Mouse (Mus musculus) Muller cell, postnatal 12 days (primary cell): Measurements from ENCODE around the gene Dusp28.

Experiments
- DNase-seq: peaks from one replicate; pipeline ENCODE4 v3.0.0-alpha.2; 2015; ENCODE audit errors: inconsistent ontology term

Gene Dusp28

DNA sequence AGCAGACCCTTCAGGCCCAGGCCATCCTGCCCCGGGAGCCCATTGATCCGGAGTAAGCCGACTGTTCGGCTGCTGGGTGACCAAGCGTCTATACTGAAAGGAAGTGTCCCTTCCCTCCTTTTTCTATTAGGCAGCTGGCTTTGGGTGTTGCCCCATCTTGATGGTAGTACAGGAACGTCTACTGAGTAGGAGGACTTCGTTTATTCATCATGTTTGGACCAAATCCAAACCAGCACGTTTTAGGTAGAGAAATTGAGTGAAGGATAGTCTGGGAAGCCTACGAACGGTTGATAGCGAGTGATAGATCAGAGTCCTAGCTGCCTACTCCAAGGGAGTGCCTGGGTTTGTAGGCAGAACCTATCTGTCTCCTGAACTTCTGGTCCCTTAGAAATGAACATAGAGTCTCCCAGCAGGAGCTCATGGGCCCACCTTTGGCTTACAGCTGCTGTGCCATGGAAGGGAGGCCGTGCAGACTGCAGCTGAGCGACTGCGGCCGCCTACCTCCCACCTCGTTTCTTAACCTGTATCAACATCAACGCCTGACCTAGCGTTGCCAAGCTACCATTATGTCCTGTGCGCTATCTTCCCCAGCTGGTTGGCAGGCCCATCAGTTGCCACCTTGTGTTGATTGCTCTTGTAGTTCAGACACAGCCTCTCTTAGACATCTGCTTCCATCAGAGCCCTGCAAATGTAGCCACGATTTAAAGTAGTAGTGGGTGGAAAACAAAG, 1.0 kb downstream of the Dusp28 start:
- no peak for DNase-seq

DNA sequence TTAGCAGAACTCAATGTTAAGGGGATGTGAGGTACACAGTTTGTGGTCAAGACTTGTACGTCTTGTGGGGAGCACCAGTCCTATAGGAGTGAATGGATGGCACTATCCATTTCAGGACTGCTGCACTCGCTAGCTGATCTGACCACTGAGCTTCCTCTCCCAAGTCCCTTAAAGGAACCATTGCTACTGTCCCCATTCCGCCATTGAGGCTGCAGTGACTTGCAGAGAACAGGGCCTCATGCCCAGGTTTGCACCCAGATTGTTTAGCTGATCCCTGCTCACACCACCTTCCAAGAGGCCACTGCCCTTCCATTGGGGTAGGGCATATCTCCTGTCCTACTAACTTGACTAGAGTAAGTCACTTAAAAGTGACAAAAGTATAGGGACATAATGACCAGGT, 1.9 kb downstream of the Dusp28 start:
- DNase-seq, result no peak

DNA sequence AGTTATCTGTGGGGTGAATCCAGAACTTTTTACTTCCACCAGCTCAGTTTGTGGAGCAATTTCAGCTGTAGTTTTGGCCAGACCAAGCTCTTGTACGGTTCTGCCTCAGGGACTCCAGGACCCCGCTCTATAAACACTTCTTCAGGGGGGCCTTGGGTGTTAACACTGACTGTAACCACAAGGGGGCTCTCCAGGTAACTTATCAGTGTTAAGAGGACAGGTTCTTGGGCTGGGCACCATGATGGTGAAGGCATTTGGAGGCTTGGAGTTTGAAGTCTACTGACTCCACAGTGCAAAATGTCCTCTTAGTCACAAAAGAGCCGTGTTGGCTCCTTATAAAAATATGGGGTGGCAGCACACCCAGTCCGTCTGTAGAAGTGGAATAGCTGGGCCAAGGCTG, 2.3 kb downstream of the Dusp28 start:
- no peak for DNase-seq

DNA sequence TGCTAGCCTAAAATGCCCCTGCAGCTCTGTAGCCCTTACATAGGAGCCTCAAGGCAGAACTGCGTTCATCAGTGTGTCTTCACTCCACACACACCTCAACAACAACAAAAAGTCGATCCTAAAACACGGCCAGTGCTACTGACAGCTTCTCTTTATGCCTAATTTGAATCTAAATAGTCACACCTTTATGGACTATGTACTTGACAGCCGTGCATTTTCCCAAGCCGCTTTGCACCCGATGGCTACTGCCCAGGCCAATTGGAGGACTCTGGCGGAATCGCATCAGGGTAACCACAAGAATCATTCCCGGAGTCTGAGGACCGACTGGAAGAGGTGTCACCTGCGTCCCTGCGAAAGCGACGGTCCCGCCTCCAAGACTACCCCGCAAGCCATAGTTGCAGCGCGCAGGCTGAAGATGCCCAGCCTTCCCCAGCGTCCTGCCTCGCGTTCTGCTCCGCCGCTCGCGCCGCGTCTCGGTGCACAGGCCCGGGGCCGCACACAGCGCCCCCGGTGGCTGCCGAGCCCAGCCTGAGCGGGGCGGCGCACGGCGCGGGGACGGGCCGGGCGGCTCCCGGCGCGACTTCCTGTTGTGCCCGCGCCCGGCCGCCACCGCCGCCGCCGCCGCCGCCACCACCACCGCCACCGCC, 3.6 kb downstream of the Dusp28 start, which contains the start of gene Rnpepl1:
TSS of gene Rnpepl1 (plus strand) at position 545 of the 647 bp plus-strand sequence.
- peak; percentile 78 for DNase-seq

DNA sequence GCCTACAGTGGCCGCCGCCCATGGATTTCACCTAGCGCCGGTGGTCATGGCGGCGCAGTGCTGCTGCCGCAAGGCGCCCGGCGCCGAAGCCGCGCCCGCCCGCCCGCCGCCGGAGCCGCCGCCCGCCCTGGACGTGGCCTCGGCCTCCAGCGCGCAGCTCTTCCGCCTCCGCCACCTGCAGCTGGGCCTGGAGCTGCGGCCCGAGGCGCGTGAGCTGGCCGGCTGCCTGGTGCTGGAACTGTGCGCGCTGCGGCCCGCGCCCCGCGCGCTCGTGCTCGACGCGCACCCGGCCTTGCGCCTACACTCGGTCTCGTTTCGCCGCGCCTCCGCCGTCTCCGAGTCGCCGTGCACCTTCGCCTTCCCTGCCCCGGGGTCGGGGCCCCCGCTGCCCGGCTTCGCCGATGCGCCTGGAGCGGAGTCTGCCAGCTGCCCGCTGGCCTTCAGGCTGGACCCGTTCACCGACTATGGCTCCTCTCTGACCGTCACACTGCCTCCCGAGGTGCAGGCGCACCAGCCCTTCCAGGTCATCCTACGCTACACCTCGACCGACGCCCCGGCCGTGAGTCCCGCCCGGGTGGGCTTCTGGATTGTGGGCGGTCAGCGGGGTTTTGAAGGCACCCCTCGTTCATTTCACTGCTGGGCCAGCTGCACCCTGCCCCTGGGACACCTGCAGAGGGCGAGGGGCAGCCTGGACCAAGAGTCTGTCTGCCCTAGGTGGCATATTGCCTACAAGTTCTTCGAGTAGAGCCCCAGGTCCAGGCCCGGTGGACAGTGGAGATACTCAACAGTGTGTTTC, 4.3 kb downstream of the Dusp28 start:
- DNase-seq, result peak; percentile 72

DNA sequence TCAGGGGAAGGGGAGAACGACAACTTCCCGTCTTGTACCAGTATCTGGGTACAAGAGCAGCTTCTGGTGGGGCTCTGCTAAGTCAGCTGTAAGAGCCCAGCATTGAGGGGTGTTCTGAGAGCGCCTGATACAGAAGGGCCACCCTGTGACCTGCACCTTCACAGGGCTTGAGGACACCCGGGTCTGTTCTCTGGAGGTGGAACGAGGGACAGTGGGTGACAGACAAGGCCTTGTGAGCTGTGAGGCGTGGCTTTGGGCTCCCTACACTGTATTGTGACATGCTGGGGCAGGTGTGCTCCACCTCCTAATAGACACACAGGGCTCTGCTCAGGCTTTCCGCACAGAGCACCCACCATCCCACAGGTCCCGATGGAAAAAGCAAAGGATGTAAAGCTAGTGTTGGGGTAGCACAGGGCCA, 4.9 kb downstream of the Dusp28 start:
- DNase-seq, result no peak

DNA sequence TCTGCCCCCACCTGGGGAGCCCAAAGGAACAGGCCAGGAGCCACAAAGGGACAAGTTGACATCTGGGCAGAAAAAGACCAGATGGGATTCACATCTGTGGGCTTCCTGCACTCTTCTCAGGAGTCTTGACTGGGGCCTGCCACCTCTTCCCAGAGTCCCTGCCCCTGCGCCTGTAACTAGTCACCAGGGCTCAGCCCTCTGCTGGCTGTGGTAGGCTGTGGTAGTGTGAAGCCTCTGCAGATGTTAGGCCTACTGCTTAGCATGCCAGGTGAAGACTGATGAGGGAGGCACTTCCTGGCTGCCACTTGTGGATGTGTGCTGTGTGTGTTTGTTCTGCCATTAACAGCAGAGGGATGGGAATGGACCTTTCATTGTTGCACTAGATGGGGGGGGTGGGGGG, 5.5 kb downstream of the Dusp28 start:
- no peak for DNase-seq

DNA sequence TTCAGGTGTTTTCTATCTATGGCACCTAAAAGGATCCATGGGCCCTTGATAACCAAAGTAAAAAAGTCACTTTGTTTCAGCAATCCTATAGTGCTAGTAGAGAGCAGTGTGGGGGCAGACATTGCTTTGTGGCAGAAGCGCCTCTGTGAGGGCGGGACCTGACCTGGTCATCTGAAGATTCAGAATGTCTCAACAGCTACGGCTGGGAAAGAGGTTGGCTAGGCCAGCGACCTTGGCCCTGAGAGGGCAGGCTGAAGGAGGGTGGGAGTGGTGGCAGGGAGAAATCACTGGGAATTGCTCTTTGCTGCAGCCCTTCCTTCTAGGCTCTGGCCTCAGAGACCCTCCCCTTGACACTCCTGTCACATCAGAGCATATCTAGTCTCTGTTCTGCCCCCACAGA, 7.5 kb downstream of the Dusp28 start:
- DNase-seq, result no peak

DNA sequence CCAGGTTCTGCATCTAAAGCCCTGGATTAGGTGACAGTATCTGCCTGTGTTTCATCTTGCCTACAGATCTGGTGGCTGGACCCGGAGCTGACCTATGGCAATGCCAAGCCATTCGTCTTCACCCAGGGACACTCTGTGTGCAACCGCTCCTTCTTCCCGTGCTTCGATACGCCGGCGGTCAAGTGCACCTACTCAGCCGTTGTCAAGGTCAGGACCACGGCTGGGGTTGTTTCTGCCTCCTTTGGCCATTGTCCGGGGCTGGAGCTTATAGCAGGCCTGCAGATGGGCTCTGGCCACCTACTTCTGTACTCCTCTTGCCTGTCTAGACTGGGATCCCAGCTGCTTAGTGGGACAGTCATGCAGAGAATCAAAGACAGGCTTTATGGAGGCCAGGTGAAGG, 8.2 kb downstream of the Dusp28 start:
- no peak for DNase-seq

DNA sequence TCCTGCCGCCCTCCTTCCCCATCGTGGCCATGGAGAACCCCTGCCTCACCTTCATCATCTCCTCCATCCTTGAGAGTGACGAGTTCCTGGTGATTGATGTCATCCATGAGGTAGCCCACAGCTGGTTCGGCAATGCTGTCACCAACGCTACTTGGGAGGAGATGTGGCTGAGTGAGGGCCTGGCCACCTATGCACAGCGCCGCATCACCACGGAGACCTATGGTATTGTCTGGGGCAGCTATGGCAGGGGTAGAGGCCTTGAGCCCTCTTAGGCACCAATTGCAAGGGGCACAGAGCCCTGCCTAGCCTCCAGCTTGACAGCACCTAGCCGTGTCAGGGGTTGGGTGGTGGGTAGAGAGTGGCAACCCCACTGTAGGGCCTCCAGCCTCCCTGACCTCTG, 9.9 kb downstream of the Dusp28 start:
- no peak for DNase-seq

DNA sequence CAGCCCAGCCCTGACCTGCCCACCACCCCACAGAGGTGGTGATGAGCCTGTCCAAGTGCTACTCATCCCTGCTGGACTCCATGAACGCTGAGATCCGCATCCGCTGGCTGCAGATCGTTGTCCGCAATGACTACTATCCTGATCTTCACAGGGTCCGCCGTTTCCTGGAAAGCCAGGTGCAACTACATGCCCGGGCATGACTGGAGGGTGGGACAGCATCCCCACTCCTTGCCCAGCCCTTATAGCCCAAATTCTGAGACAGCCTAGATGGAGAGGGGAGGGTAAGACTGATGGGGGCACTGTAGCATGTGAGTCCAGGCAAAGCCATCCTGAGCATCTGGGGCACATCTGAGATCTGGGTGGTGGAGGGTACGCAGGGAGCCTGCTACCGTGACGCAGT, 12.4 kb downstream of the Dusp28 start:
- DNase-seq, result no peak

DNA sequence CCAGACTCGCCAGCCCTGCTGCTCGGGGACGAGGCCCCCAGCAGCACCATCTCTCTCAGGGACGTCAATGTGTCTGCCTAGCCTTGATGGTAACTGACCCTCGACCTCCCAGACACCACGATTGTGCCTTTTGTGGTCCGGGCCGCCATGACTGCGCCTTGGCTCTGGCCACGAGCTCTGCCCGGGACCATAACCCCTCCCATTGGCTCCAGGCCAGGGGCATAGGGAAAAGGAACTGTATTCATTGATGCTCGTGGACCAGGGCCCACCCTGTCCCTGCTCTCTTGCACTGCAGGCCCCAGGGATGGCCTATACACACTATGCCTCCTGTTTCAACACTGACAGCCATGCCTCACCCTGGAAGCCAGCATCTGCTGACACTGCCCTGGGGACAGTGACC, 13.0 kb downstream of the Dusp28 start:
- no peak for DNase-seq

DNA sequence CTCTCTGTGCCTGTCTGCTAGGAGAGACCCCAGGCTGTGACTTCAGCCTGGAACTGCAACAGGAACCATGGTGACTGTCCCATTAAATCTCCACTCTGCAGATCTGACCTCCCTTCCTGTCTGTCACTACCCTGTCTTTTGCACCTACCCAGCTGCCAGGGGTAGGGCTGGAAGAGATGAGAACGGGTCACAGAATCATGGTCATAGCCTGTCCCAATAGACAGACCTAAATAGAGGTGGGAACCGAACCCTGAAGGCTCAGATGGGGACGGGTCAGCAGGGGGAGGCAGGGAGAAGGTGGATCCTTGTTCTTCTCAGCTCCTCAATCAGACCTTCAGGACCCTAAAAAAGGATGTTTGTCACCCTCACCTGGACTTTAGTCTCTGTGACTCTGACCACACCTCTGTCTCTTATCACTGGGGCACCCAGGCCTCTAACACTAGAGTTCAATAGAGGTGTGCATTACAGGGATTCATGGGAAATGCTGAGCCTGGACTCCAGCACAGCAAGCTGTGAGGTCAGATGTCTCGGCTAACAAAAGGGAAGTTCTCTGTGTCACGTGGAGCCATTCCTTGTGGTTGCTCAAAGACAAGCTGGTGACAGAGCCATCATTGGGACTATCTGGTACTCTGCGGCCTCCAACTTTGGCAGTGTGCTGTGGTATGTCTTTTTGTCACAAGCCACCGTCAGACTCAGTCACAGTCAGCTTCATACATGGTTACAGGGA, 13.9 kb downstream of the Dusp28 start:
- DNase-seq, result no peak

DNA sequence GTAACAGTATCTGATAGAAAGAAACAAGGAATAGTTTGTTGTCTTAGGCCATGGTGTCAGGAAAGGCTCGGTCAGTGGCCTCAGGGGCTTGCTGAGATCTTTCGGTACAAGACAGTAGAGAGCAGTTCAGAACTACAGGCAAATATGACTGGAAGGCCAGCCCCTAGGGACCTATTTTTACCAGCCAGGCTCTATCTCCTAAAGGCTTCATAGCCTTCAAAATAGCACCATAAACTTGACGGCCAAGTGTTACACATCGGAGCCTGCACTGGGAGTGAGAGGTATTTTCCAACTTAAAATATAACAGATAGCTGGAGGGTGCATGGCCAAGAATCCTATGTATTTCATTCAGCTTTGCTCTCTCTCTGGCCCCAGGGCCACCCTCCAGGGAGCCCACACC, 14.7 kb downstream of the Dusp28 start:
- DNase-seq, result no peak

DNA sequence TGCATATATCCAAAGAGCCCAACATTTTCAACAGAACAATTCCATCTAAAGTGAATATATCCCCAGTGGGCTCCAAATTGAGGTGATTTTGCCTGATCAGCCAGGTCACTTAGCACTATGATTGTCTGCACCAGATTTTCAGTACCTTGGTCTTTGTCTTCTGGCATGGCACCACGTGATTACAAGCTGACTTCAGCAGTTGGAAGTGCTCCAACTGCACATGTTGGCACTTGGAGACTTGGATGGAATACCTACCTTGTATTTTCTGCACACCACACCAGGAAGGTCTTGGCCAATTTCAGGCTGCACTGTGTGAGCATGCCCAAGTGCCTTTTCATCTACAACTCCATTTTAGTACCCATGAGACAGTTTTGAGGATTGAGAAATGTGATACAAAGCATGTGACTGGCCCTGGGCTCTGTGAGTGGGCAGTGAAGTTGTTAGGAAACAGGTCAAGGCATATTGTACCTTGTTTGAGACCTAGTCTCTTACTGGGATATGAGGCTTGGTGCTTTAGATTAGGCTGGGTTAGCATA, 23.5 kb downstream of the Dusp28 start:
- no peak for DNase-seq

DNA sequence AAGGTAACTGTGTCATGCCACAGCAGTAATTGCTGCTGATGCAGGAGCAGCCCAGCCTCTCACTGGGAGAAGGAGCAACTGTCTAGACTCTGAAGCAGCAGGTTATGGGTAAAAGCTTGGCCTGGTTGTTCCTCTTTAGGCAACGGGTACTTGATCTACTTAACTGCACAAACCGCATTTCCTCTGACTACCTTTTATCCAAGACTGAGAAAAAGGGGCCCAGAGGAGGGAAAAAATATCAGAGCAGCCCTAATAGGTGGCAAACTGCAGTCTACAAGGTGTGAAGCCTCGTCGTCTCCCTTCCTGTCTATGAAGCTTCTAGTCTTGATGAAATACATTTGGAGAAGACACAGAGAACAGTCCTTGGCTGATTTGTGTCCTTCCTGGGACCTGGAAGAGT, 26.8 kb downstream of the Dusp28 start:
- no peak for DNase-seq

DNA sequence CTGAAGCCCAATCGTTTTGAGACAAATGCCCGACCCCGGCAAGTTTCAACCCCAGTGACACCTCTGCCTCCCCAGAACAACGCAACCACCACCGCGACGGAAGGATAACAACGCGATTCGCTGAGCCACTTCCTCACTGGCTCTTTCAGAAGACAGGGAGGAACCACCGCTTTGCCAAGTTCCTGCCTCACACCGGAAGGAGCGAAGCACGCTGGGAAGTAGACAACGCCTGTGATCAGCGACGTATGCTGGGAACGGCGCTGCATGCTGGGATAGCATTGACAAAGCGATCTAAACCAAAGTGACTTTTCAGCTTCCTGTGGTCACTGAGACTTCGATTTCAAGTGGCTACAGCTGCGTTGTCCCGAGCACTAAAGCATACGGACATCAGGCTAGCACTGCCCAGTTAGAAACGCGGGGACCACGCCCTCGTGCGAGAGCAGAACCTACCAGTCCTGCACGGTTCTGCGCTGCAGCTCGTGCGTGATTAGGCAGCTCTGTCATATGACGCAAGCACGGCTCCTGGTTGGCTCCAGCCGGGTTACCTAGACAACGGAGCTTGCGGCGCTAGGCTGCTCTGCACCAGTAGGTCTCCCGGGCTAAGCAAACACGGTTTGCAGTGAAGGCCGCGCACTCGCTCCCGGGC, 27.5 kb downstream of the Dusp28 start, which contains the start of gene Capn10:
TSS of gene Capn10 (plus strand) at position 195 of the 646 bp plus-strand sequence.
- DNase-seq, result peak; percentile 97

DNA sequence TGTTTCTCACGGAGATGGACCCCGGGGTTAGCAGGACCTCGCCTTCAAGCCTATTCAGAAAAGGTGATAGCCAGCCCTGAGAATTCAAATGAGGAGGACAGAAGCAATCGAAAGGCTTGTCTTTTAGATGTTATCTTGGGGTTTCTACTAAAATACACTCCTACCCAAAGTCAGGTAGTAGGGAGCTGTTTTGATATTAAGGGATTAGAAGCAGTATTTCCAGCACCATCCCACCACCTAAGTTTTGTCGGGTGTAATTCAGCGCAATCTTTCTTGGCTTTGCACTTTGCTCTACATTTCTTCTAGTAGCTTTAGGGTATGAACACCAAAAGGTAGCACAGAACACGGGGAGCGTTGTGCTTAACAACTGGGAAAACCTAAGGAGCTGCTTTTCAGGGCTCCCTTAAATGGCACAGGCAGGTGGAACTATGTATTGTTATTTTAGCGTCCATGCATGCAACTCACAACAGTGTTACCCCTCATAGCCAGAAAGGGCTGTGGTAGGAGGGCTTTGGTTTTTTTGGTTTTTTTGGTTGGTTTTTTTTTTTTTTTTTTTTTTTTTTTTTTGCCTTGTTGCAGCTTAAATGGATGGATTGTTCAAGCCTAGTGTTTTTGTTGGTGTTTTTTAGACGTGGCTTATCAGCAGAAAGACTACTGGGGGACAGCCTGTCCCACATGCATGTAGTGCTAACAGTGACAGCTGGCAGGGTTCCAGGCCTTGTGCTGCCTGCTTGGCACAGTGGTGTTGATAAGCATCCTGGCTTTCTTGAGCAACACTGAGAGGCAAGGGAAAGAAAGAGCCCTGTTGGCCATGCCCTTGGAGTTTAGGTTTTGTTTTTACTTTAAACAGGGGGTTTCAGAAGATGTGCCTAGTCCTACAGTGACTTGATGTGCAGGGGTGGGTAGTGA, 28.5 kb downstream of the Dusp28 start:
- peak; percentile 34 for DNase-seq

DNA sequence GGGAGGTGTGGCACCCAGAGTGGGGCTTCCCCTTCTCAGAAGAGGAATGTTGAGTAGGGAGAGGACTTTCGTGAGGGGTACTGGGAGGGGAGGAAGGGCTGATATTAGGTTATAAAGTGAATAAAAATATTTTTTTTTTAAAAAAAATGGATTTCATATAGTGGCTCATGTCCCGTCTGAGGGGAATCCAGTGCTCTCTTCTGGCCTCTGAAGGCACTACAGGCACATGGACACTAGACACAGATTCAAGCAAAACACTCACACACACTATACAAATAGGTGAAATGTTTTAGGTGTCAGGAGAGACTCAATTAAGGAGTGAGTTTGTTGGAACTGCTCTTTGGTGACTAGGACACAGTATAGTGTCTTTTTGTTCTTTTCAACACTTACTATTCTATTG, 29.2 kb downstream of the Dusp28 start:
- no peak for DNase-seq

DNA sequence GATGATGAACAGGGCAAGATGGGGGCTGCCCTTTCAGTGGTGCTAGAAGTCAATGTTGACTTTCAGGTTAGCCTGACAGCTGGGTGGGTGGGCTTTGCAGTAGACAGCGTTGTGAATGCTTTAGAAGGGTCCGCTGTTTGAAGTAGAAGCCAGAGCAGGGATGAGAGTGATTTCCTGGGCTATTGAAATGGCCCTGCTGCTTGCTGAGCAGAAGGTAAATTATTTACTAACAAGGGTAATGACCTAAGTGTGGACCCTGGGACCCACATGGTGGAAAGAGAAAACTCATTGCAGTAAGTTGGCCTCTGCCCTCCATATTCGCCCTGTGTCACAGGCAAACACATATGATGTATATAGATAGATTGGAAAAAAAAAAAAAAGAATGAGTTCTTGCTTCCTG, 29.7 kb downstream of the Dusp28 start:
- DNase-seq, result no peak
